Mouse (Mus musculus): ENCODE data around the gene Rdh9. TPM values are rescaled to one million over a fixed set of nuclear protein-coding genes. Genes with fewer than 3 reads are reported as not detected.
"Not testable (repeated sequence)": the region's sequence is repeated elsewhere in the genome, so short reads cannot be mapped to it uniquely, and the experiment has no call there.

Rdh9 gene
- polyA plus RNA-seq, 1 experiment from 2014 or later = 0.32 TPM

DNA sequence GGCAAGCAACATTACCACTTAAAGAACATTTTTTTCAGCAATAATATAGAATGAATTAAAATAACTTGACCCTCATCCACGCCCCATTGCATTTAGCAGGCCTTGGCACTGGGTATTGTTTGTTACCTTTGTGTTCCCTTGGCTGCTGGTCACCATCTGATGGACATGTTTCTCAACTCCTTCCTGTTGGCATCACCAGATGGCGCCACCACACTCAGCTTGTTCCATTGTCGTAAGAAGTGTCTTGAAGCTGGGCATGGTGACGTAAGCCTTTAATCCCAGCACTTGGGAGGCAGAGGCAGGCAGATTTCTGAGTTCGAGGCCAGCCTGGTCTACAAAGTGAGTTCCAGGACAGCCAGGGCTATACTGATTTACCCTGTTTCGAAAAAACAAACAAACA, 49.2 kb downstream of the Rdh9 start:
- H3K27me3 ChIP-seq (replicated peaks; ENCODE audit: control insufficient read depth, insufficient read depth, low read length) = no peaks in the 10 kb centered on the region
- no peak for ATAC-seq
- H3K9ac ChIP-seq (replicated peaks; ENCODE audit: low read depth, low read length) = no peak overlapping the region
- H3K4me2 ChIP-seq (ENCODE audit: low read length) = no peak overlapping the region
- H3K27ac ChIP-seq (ENCODE audit: low read length) = no peak overlapping the region
- H3K36me3 ChIP-seq (ENCODE audit: control insufficient read depth, insufficient read depth) = no peaks in the 10 kb centered on the region
- H3K9me3 ChIP-seq (ENCODE audit: control insufficient read depth, low read length) = no peaks in the 10 kb centered on the region
- 81% methylated on average over 6 of the region's 6 CpGs for WGBS
- H3K4me3 ChIP-seq (replicated peaks; ENCODE audit: low read length) = no peak overlapping the region
- no peaks in the 10 kb centered on the region for H3K4me1 ChIP-seq (replicated peaks; ENCODE audit: control insufficient read depth, insufficient read depth, low read length)

DNA sequence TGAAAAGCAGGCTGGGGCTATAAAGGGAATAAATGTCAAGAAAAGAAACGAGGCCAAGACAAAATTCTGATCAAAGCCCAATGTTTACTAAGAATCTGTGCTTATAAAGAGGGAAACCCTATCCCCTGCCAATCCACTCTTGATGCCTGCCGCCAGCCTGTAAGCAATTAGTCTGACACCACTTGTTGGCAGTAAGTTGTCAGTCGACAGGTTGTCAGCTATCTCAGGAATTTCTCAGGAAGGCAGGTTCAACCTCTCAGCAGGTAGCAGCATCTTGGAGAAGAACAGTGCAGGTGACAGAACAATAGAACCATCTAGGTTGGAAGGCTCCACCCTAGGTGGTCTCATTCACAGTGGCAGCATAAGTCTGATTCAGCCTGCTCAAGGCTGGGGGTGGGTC, 52.9 kb downstream of the Rdh9 start:
- H3K36me3 ChIP-seq (ENCODE audit: control insufficient read depth, insufficient read depth) = no peaks in the 10 kb centered on the region
- no peak overlapping the region for H3K4me2 ChIP-seq (ENCODE audit: low read length)
- peak; percentile 49 for ATAC-seq
- no peaks in the 10 kb centered on the region for H3K9me3 ChIP-seq (ENCODE audit: control insufficient read depth, low read length)
- no peaks in the 10 kb centered on the region for H3K4me1 ChIP-seq (replicated peaks; ENCODE audit: control insufficient read depth, insufficient read depth, low read length)
- H3K27ac ChIP-seq (ENCODE audit: low read length) = no peak overlapping the region
- WGBS = 41% methylated on average over 3 of the region's 3 CpGs
- no peaks in the 10 kb centered on the region for H3K27me3 ChIP-seq (replicated peaks; ENCODE audit: control insufficient read depth, insufficient read depth, low read length)
- no peak overlapping the region for H3K9ac ChIP-seq (replicated peaks; ENCODE audit: low read depth, low read length)
- no peak overlapping the region for H3K4me3 ChIP-seq (replicated peaks; ENCODE audit: low read length)

DNA sequence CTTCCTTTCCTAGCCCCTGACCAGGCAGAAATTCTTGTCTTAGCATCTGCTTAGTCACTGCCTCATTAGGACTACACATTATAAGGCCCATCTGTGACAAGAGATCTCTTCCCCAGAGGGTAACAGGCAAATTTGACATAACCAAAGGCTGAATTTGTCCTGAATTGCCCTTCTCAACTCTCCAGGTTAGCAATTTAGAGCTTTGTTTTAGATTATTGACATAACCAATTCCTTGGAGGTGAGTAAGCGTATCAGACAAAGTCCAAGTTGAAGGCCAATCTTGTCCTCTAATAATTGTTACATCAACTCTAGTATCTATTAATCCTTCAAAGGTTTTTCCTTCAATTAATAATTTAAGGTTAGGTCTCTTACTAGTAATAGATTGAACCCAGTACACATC, 58.0 kb downstream of the Rdh9 start:
- H3K36me3 ChIP-seq (ENCODE audit: control insufficient read depth, insufficient read depth); H3K4me1 ChIP-seq (replicated peaks; ENCODE audit: control insufficient read depth, insufficient read depth, low read length); ATAC-seq; H3K4me2 ChIP-seq (ENCODE audit: low read length); H3K9ac ChIP-seq (replicated peaks; ENCODE audit: low read depth, low read length); H3K27ac ChIP-seq (ENCODE audit: low read length); H3K9me3 ChIP-seq (ENCODE audit: control insufficient read depth, low read length); H3K4me3 ChIP-seq (replicated peaks; ENCODE audit: low read length); H3K27me3 ChIP-seq (replicated peaks; ENCODE audit: control insufficient read depth, insufficient read depth, low read length): not testable (repeated sequence)
- whole genome bisulfite sequencing = 98% methylated on average over 1 of the region's 1 CpGs

DNA sequence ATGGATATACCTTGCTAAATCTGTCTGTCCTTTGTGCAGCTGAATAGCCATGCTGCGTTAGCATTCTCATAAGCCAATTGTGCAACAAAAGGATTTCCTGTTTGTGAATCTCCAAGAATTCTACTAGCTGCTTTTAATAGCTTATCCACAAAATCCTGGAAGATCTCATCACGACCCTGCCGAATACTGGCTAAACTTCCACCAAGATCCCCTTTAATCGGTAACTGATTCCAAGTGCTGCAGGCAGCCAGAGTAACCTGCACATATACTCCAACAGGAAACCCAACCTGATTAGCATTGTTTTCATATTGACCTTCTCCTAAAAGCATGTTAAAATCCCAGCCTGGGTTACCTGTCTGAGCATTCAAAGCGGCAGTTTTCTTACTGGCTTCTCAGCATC, 59.1 kb downstream of the Rdh9 start:
- no peak overlapping the region for H3K27ac ChIP-seq (ENCODE audit: low read length)
- no peaks in the 10 kb centered on the region for H3K4me1 ChIP-seq (replicated peaks; ENCODE audit: control insufficient read depth, insufficient read depth, low read length)
- no peak overlapping the region for H3K4me2 ChIP-seq (ENCODE audit: low read length)
- no peaks in the 10 kb centered on the region for H3K9me3 ChIP-seq (ENCODE audit: control insufficient read depth, low read length)
- no peak for ATAC-seq
- no peak overlapping the region for H3K4me3 ChIP-seq (replicated peaks; ENCODE audit: low read length)
- H3K36me3 ChIP-seq (ENCODE audit: control insufficient read depth, insufficient read depth) = no peaks in the 10 kb centered on the region
- H3K9ac ChIP-seq (replicated peaks; ENCODE audit: low read depth, low read length) = no peak overlapping the region
- WGBS = 86% methylated on average over 5 of the region's 5 CpGs
- no peaks in the 10 kb centered on the region for H3K27me3 ChIP-seq (replicated peaks; ENCODE audit: control insufficient read depth, insufficient read depth, low read length)

DNA sequence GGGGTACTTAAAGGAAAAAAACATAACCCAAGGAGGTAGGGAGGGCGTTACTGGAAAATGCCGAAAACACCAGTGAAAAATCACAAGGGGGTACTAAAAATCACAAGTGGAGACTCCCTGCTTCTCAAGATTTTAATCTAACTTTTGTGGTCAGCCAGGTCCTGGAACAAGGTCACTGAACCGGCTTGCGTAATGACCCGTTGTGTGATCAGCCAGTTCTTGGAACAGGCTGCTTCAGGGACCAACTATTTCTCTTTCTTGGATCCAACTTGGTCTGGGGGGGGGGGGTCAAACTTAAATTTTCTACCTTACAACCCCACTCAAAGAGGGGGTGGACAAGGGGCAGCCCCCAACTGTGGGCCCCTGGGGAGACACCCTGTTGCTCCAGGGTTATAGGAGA, 61.6 kb downstream of the Rdh9 start:
- H3K27me3 ChIP-seq (replicated peaks; ENCODE audit: control insufficient read depth, insufficient read depth, low read length); H3K4me1 ChIP-seq (replicated peaks; ENCODE audit: control insufficient read depth, insufficient read depth, low read length); H3K4me3 ChIP-seq (replicated peaks; ENCODE audit: low read length); H3K27ac ChIP-seq (ENCODE audit: low read length); H3K9ac ChIP-seq (replicated peaks; ENCODE audit: low read depth, low read length); ATAC-seq; H3K36me3 ChIP-seq (ENCODE audit: control insufficient read depth, insufficient read depth); H3K4me2 ChIP-seq (ENCODE audit: low read length); H3K9me3 ChIP-seq (ENCODE audit: control insufficient read depth, low read length): not testable (repeated sequence)
- 94% methylated on average over 5 of the region's 5 CpGs for WGBS

DNA sequence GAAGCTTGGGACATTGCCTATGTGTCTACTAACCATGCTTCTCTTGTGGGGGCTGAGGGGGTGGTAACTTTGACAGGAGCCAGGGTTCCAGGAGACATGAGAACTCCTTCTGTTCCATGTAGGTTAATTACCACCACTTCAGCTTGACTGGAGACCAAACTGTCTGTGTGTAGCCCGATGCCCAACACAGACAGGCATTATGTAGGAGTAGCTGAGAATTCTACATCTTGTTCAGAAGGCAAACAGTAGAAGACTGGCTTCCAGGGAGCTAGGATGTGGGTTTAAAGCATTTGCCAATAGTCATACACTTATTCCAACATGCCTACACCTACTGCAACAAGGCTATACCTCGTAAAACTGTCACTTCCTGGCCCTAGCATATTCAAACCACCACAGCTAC, 62.4 kb downstream of the Rdh9 start:
- ATAC-seq = no peak
- H3K27ac ChIP-seq (ENCODE audit: low read length) = no peak overlapping the region
- 94% methylated on average over 2 of the region's 2 CpGs for WGBS
- no peaks in the 10 kb centered on the region for H3K27me3 ChIP-seq (replicated peaks; ENCODE audit: control insufficient read depth, insufficient read depth, low read length)
- no peaks in the 10 kb centered on the region for H3K9me3 ChIP-seq (ENCODE audit: control insufficient read depth, low read length)
- no peak overlapping the region for H3K9ac ChIP-seq (replicated peaks; ENCODE audit: low read depth, low read length)
- no peaks in the 10 kb centered on the region for H3K4me1 ChIP-seq (replicated peaks; ENCODE audit: control insufficient read depth, insufficient read depth, low read length)
- H3K4me3 ChIP-seq (replicated peaks; ENCODE audit: low read length) = no peak overlapping the region
- no peak overlapping the region for H3K4me2 ChIP-seq (ENCODE audit: low read length)
- H3K36me3 ChIP-seq (ENCODE audit: control insufficient read depth, insufficient read depth) = no peaks in the 10 kb centered on the region

DNA sequence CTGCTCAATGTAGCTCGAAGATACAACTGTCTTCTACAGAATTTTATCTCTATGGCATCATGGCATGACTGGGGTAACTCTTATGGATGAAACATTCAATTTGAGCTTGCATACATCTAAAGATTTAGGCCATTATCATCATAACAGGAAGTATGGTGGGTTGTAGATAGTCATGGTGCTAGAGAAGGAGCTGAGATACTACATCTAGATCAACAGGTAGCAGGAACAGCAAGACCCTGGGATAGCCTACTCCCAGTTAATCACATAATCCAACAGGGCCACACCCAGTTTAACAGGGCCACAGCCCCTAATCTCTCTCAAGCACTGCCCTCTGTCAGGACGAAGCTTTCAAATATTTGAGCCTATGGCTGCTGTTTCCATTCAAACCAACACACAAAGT, 64.6 kb downstream of the Rdh9 start:
- H3K4me3 ChIP-seq (replicated peaks; ENCODE audit: low read length) = no peak overlapping the region
- H3K4me1 ChIP-seq (replicated peaks; ENCODE audit: control insufficient read depth, insufficient read depth, low read length) = no peaks in the 10 kb centered on the region
- ATAC-seq = no peak
- no peak overlapping the region for H3K27ac ChIP-seq (ENCODE audit: low read length)
- H3K36me3 ChIP-seq (ENCODE audit: control insufficient read depth, insufficient read depth) = no peaks in the 10 kb centered on the region
- no peaks in the 10 kb centered on the region for H3K9me3 ChIP-seq (ENCODE audit: control insufficient read depth, low read length)
- 66% methylated on average over 2 of the region's 2 CpGs for WGBS
- H3K27me3 ChIP-seq (replicated peaks; ENCODE audit: control insufficient read depth, insufficient read depth, low read length) = no peaks in the 10 kb centered on the region
- H3K9ac ChIP-seq (replicated peaks; ENCODE audit: low read depth, low read length) = no peak overlapping the region
- no peak overlapping the region for H3K4me2 ChIP-seq (ENCODE audit: low read length)

Other genes starting within 250 kb of the Rdh9 start
- 32.5 and 36.0 TPM in 2 replicates for gene Nxph4, start 241.8 kb upstream of the Rdh9 start, polyA plus RNA-seq (2015; fragmentation: Nextera tagmentation; extraction: Ambion mirVana)
- gene Lrp1, start 155.2 kb upstream of the Rdh9 start, polyA plus RNA-seq (2015; fragmentation: Nextera tagmentation; extraction: Ambion mirVana) = 114 and 117 TPM in 2 replicates
- gene Stat6, start 133.4 kb upstream of the Rdh9 start, polyA plus RNA-seq (2015; fragmentation: Nextera tagmentation; extraction: Ambion mirVana) = 4.3 and 5.1 TPM in 2 replicates
- 5.7 and 7.0 TPM in 2 replicates for gene Nemp1, start 109.5 kb upstream of the Rdh9 start, polyA plus RNA-seq (2015; fragmentation: Nextera tagmentation; extraction: Ambion mirVana)
- 3.9 and 4.5 TPM in 2 replicates for gene Nab2, start 107.8 kb upstream of the Rdh9 start, polyA plus RNA-seq (2015; fragmentation: Nextera tagmentation; extraction: Ambion mirVana)
- gene Myo1a, start 71.2 kb upstream of the Rdh9 start, polyA plus RNA-seq (2015; fragmentation: Nextera tagmentation; extraction: Ambion mirVana) = 1.1 and 1.3 TPM in 2 replicates
- gene Tac2, start 51.9 kb upstream of the Rdh9 start, polyA plus RNA-seq (2015; fragmentation: Nextera tagmentation; extraction: Ambion mirVana) = 6.2 and 7.6 TPM in 2 replicates
- 3.4 and 3.5 TPM in 2 replicates for gene Zbtb39, start 36.8 kb upstream of the Rdh9 start, polyA plus RNA-seq (2015; fragmentation: Nextera tagmentation; extraction: Ambion mirVana)
- 0.87 and 0.99 TPM in 2 replicates for gene Gpr182, start 24.7 kb upstream of the Rdh9 start, polyA plus RNA-seq (2015; fragmentation: Nextera tagmentation; extraction: Ambion mirVana)
- gene Rdh1, start 16.7 kb upstream of the Rdh9 start, polyA plus RNA-seq (2015; fragmentation: Nextera tagmentation; extraction: Ambion mirVana) = not detected in 2 replicates
- not detected in 2 replicates for gene Rdh16f1, start 16.6 kb upstream of the Rdh9 start, polyA plus RNA-seq (2015; fragmentation: Nextera tagmentation; extraction: Ambion mirVana)
- gene Rdh16, start 24.8 kb downstream of the Rdh9 start, polyA plus RNA-seq (2015; fragmentation: Nextera tagmentation; extraction: Ambion mirVana) = not detected in 2 replicates
- gene Rdh19, start 73.5 kb downstream of the Rdh9 start, polyA plus RNA-seq (2015; fragmentation: Nextera tagmentation; extraction: Ambion mirVana) = not detected in 2 replicates
- gene Rdh16f2, start 90.1 kb downstream of the Rdh9 start, polyA plus RNA-seq (2015; fragmentation: Nextera tagmentation; extraction: Ambion mirVana) = not detected in 2 replicates
- gene Rdh7, start 112.4 kb downstream of the Rdh9 start, polyA plus RNA-seq (2015; fragmentation: Nextera tagmentation; extraction: Ambion mirVana) = not detected in 2 replicates
- not detected in 2 replicates for gene Sdr9c7, start 122.1 kb downstream of the Rdh9 start, polyA plus RNA-seq (2015; fragmentation: Nextera tagmentation; extraction: Ambion mirVana)
- not detected in 2 replicates for gene Hsd17b6, start 231.2 kb downstream of the Rdh9 start, polyA plus RNA-seq (2015; fragmentation: Nextera tagmentation; extraction: Ambion mirVana)
- gene Prim1, start 238.8 kb downstream of the Rdh9 start, polyA plus RNA-seq (2015; fragmentation: Nextera tagmentation; extraction: Ambion mirVana) = 57.8 and 59.8 TPM in 2 replicates

Data from forebrain, embryonic 16.5 days (tissue).